Mouse (Mus musculus) effector memory CD4-positive, alpha-beta T cell, adult 7 months (primary cell): ENCODE measurements around the gene Cyp2c23. TPM values are rescaled to one million over a fixed set of nuclear protein-coding genes. Genes with fewer than 3 reads are reported as not detected.

ENCODE experiments used
- polyA plus RNA-seq: library from polyadenylated mRNA; unstranded; fragments of 100-300 nt; shearing (Covaris generic); gene quantifications from one replicate; pipeline ENCODE4 v1.2.1, GENCODE M21; 2017

Cyp2c23 gene
- polyA plus RNA-seq: not detected

DNA sequence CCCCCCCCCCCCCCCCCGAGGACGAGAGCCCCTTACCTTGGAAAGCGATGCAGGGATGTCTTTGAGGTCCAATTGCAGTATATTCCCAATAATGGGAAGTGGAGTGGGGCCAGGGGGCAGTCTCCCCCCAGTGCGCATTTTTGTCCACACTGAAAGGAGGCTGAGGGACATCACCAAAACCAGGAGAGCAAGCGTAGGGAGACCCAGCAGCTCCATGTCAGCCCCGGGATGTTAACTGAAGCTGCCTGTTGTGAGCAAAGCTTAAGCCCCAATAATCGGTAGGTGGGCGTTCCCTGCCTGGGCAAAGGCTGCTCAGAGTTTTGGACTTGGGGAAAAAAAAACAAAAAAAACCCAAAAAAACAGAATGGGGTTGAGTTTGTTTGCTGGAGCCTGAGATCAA, at the start of gene Cyp2c23:
Gene Cyp2c23, minus strand, starts transcription at position 237 of the 400 bp plus-strand sequence.

DNA sequence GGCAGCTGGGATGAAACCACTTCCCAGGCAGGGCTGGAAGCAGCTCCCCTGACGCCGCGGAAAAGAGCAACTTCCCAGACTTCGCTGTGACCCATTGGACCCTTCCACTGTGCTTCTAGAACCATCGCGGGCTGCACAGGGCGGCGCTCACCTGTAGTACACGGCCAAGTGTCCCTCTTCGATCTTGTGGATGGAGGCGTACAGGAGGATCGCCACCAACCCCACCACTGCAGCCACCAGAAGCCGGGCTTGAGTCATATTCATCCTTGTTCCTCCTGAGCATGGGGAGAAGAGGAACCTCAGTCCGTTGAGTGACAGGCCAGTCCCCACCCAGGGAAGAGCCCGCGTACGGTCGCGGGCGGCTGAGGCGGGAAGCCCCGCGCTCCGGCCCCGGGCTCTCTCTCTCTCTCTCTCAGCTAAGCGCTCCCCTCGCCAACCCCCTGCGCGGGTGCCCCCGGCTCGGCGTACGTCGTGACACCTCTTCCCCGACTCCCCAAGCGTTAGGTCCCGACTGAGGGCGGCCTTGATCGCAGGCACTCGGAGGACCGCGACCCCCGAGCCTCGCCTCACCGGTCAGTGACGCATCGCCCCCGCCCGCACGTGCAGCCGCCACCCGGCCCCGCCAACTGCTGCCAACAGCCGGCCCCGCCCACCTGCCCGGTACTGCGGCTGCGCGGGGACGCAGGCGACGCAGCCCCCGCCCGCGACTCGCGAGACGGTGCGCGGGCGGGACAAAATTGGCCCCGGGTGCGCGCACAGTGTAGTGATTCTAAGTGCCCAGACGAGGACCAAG, 40.3 kb upstream of the Cyp2c23 start, which contains the start of gene Erlin1:
Gene Erlin1, minus strand, starts transcription at position 665 of the 793 bp plus-strand sequence.

DNA sequence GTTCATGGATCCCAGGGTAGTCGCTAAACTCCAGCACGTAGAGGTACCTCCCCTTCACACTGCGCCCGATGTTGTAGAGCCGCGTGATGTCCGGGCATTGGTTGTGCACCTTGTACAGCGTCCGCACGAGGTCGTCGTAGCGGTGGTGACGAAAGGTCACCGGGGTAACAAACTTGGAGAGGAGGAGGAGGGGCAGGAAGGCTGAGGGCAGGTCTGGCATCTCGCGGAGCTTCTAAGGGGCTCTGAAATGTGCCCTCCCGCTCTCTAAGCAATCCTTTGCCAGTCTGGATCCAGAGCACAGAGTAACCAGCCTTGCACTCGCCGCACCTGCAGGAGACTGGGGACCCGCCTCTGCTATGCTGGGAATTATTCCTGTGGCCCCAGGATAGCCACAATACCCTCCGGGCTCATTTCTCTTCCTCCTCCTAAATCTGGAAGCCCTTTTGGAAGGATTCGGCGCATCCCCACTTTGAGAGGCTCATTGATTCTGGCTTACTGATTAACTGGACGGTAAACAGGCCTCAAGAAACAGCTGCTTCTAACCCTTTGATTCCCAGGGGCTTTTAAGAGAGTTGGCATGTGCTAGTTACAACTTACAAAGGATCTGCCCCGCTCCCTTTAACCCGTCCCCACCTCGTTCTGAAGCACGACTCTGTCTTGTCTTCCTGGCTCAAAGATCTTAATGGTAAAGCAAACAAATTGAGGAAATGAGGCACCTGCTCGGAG, 42.8 kb downstream of the Cyp2c23 start, which contains the start of gene Cpn1:
Gene Cpn1, minus strand, starts transcription at position 488 of the 726 bp plus-strand sequence.

Other genes with a start within 250 kb of the Cyp2c23 start
- gene Abcc2, start 247.0 kb downstream of the Cyp2c23 start, polyA plus RNA-seq: 0.37 TPM
- gene Dnmbp, start 89.0 kb downstream of the Cyp2c23 start, polyA plus RNA-seq: 7.5 TPM
- gene Cpn1, start 42.7 kb downstream of the Cyp2c23 start, polyA plus RNA-seq: not detected
- 6.4 TPM for gene Erlin1, start 40.6 kb upstream of the Cyp2c23 start, polyA plus RNA-seq
- gene Chuk, start 78.3 kb upstream of the Cyp2c23 start, polyA plus RNA-seq: 97.1 TPM
- gene Cwf19l1, start 106.7 kb upstream of the Cyp2c23 start, polyA plus RNA-seq: 21.6 TPM
- 66.8 TPM for gene Bloc1s2, start 117.2 kb upstream of the Cyp2c23 start, polyA plus RNA-seq
- gene Pkd2l1, start 163.2 kb upstream of the Cyp2c23 start, polyA plus RNA-seq: 0.45 TPM
- gene Scd3, start 174.1 kb upstream of the Cyp2c23 start, polyA plus RNA-seq: not detected